Mouse (Mus musculus) common myeloid progenitor, adult 5-6 weeks (primary cell): ENCODE results near the gene Tnni3. TPM values are rescaled to one million over a fixed set of nuclear protein-coding genes. Genes with fewer than 3 reads are reported as not detected.
"Not testable (repeated sequence)": the region's sequence is repeated elsewhere in the genome, so short reads cannot be mapped to it uniquely, and the experiment has no call there.

ENCODE experiments used
- ATAC-seq: replicated peaks from 2 replicates; pipeline ENCODE4 v1.8.0; 2016; ENCODE audit warnings: low read depth, mild to moderate bottlenecking, moderate TSS enrichment, inconsistent platforms; ENCODE audit not compliant: poor library complexity, severe bottlenecking
- total RNA-seq: library from RNA; stranded (forward); fragments of 200-1000, 187-1606 nt; gene quantifications from 2 replicates; pipeline ENCODE4 v1.2.3, GENCODE M21; 2017

The Tnni3 gene
- 0.87 and 1.9 TPM in 2 replicates for total RNA-seq

DNA sequence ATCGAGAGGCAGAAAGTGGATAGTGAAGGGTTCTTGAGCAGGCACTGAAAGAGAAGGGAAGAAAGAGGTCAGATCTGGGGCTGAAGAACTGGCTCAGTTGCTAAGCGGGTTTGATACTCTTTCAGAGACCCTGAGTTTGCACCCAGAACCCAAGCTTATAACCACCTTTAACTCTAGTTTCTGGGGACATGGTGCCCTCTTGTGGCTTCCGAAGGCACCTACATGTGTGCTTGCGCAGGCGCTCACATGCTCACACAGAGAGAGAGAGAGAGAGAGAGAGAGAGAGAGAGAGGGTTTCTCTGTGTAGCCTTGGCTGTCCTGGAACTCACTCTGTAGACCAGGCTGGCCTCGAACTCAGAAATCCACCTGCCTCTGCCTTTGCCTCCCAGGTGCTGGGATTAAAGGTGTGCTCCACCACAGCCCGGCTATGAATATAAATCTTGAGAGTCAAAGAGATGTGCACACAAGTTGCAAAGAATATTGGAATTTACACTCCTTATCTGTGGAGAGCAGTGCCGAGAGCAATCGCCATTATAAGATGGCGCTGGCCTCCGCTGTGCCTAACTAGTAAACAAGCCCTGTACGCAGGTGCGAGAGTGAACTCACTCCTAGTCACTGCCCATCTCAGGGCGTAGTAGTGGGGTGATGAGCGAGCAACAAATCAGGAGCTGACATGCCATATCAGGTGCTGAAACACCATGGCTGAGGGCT lies at the start of gene Tnni3:
TSS of gene Tnni3 (minus strand) at position 18 of the 711 bp plus-strand sequence.
- ATAC-seq, result peak; percentile 62

DNA sequence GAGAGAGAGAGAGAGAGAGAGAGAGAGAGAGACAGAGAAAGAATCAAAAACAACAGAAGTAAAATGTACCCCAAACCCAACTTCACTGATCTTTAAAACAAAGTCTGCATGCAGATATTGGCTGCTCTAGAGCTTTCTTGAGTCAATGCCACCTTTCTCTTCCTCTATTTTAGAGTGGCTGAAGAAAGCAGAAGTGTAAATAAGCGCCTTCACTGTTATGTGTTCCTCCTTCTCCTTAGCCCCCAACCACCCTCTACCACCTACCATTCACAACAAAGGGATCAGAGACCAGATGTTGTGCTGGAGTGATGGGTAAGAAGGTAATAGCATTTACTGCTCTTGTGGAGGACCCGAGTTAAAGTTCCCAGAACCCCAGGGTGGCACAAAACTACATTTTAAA lies 48.3 kb upstream of the Tnni3 start:
- peak; percentile 95 for ATAC-seq

DNA sequence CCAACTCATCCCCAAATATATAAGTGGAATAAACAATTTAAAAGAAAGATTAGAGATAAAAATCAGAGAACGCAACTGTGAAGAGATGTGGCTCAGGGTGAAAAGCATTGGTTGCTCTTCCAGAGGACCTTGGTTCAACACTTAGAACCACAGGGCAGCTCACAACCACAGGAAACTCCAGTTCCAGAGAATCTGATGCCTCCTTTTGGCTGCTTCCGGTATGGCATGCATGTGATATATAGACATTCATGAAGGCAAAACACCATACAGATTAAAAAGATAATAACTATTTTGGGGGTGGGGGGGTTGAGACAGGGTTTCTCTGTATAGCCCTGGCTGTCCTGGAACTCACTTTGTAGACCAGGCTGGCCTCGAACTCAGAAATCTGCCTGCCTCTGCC lies 38.6 kb upstream of the Tnni3 start:
- no peak for ATAC-seq

DNA sequence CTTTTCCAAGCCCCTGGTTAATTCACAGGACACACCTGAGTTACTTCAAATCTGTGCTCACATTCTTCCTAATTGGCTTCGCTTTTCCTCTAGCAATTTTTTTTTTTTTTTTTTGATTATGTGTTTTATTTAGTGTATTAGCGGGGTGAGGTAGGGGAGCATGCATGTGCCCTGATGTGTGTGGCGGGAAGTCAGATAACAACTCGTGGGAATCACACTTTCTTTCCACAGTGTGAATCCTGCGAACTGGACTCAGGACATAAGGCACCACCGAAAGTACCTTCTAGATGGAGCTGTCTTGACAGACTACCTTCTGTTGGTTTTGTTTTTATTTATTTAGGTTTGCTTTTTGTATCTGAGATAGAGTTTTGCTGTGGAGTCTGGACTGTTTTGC lies 33.1 kb upstream of the Tnni3 start:
- no peak for ATAC-seq

DNA sequence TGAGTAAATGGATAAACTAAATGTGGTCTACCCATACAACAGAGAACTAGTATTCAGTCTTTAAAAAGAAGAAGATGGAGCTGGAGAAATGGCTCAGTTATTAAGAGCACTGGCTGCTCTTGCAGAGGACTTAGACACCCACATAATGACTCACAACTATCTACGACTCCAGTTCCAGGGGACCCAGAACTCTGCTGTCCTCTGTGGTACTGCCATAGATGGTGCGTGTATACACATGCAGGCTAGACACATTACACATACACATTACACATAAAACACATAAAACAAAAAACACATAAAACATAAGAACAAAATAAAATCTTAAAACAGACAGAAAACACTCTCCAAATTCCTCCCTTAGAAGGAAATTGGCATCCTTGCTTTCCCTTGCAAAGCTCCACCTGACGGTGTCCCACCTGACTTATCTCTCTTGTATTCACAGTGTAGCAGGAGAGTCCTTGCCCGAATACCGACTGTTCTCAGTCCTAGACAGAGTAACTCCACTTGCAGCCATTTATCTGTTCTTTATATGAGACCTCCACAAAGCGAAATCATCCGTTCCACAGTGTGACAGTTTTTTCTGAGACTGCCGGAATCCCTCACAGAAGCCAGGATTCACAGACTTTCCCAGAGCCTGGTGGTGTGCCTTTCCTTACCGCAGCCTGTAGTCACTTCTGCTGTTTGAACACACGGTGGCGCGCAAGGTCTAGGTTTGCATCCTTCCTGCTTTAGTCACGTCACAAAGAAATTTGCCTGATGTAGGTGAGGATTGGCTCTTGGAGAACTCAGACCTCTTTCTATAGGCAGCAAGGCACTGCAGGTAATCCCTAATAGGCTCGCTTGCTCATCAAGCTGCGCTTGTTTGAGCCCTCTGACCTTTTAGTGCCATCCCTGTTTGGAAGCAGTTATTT lies 32.5 kb upstream of the Tnni3 start:
- peak; percentile 99 for ATAC-seq

DNA sequence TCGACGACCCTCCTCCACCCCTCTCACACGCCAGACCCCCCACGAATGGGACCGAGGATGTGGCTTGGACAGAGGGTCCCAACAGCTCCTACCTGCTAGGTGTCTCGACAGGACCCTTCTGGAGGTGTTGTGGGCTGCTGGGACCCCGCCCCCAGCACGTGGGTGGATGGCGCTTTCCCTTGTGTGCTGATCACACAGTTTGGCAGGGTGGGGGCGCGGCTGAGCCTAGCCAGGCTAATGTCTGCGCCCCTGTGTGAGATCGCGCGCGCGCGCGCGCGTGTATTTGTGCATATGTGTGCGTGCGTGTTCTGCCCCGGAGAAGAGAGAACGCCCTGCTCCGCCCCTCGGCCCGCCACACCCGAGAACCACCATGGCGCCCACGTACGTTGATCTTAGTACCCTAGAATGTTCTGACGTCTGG lies 23.2 kb upstream of the Tnni3 start, which contains the start of gene Syt5:
TSS of gene Syt5 (minus strand) at position 321 of the 421 bp plus-strand sequence.
- ATAC-seq, result peak; percentile 46

DNA sequence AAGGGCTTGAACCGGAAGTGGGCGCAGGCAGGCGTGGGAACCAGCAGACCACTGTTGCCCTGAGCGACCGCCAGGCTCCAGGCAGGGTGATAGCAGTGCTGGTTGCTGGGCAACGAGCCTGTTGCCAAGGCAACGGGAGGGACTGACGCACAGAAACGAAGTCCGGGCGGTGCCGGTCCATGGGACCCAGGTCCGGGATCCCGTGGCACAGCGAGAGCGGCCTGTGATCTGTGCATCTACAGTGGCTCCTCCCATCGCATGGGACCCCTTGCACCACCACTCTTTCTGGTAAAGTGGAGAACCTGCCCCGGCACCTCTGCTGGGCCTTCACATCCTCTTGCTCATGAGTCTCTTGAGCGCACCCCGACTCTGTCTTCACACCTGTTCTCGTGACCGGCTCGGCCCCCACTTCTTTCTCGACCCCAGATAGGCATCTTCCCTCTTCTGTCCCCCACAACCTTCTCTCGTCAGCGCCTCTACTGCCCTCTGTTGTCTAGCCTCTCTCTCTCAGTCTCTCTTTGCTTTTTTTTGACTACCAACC lies 22.6 kb upstream of the Tnni3 start:
- peak; percentile 54 for ATAC-seq

DNA sequence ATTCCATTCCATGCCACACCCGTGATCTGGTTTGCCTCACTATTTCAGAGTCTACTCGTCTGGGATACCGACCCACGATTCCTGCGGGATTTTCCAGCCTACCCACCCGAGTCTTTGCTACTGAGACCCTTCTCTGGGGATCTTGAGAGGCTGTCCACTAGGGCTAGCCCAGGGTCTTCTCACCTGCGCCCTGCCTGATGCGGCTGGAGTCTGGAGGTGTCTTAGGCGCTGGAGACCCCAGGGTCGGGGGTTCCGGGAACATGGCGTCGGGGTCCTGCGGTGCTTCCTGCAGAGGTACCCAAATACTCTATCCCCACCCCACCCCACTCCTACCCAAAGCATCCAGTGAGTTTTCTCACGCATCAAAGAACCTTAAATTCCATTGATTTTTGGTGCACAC lies 22.0 kb upstream of the Tnni3 start:
- no peak for ATAC-seq

DNA sequence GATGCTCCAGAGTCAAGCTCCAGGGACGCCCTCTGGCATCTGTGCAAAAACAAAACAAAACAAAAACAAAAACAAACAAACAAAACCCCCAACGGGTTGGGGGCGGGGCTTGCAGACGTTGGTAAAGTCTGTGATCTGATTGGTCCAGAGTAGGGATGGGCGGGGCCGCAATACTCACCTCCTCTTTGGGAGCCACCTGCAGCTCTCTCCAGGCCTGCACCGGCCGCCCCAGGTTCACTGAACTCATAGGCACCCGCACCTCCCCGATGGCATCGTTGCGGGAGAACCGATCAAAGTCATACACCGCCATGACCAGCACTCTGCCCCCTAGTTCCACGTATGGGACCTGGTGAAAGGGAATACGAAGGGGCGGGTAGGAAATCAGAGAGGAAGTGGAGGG lies 18.0 kb upstream of the Tnni3 start:
- ATAC-seq, result no peak

DNA sequence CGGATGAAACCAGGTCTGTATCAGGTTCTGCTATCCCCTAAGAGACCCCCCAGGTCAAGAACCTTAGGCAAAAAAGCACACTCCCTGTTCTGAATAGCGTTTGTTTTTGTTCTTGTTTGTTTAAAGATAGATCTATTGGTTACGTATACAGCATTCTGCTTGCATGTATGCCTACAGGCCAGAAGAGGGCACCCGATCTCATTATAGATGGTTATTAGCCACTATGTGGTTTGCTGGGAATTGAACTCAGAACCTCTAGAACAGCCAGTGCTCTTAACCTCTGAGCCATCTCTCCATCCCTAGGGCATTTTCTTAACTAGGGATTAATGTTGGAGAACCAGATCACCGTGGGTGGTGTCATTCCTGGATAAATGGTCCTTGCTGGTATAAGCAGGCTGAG lies 17.3 kb upstream of the Tnni3 start:
- no peak for ATAC-seq

DNA sequence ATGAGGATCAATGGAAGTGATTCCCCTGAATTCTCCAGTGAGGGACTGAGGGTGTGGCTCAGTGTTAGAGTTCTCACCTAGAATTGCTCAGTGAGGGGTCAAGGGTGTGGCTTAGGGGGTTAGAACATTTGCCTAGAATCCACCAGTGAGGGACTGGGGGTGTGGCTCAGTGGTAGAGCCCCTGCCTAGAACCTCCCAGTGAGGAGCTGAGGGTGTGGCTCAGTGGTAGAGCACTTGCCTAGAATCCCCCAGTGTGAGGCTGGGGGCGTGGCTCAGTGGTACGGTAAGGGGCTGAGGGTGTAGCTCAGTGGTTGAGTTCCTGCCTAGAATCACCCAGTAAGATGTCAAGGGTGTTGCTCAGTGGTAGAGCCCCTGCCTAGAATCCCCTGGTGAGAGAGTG lies 15.0 kb upstream of the Tnni3 start:
- no peak for ATAC-seq

DNA sequence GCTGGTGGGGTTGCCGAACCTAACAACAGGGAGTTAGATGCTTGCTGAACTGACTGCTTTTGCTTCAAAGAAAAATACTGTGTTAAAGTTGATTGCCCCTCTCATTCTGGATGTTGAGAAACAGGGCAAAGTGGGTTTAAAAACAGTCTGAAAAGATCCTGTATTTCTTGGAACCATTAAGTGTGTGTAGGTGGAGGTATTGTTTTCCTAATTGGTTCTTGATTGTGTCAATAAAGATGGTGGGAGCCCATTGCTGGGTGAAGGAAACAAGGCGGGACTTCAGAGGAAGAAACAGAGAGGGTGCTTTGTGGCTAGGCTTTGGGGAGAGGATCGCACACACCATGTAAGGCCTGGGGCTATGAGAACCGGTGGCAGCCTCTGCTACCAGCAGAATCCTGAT lies 13.2 kb upstream of the Tnni3 start:
- no peak for ATAC-seq

DNA sequence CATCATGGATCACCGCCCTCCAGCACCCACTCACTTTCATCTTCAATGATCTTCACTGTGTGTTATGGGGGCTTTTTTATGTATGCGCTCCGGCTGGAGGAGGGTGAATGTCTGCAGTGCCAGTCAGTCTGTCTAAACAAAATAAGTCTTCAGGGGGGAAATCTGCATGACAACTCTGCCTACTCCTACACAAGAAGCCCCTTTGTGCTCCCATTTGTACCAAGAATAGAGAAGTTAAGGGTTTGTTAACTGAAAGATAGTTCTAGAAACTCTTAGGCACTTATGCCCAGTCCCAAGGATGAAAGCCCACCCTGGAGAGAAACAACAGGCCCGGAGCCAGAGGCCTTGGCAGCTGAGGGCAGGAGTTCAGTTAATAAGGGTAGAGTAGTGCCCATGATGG lies 12.3 kb upstream of the Tnni3 start:
- ATAC-seq, result no peak

DNA sequence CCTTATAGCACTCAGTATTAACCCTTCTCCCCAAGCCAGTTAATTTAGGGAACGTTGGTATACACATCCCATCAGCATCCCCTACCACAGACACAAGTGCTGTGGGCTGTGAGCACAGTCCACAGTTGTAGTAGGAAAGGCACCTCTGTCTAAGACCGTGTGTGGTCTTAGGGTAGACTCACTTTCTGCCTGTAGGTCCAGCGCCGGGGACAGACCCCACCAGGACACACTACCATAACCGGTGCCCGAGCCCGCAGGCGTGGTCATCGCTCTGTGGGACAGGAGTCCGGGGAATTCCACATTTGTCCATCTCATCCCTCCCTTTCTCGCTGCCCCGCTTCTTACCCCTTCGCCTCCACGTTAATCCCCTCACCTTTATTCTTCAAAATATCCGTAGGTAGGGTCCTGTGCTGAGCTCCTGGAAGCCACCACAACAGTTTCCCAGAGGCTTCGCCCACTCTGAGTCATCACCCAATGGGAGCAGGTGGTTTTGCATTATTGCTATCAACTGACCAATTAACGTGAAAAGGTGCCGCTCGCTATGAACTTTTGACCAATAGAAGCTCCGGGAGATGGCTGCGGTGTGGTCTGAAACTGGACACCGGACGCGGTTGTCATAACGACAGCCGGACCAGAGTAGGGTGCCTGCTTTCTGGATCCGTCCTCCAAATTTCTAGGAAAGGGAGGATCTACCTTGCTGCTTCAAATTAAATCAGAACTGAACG lies 8.1 kb upstream of the Tnni3 start, which contains the start of gene Dnaaf3:
TSS of gene Dnaaf3 (minus strand) at position 449 of the 725 bp plus-strand sequence.
- peak; percentile 80 for ATAC-seq

DNA sequence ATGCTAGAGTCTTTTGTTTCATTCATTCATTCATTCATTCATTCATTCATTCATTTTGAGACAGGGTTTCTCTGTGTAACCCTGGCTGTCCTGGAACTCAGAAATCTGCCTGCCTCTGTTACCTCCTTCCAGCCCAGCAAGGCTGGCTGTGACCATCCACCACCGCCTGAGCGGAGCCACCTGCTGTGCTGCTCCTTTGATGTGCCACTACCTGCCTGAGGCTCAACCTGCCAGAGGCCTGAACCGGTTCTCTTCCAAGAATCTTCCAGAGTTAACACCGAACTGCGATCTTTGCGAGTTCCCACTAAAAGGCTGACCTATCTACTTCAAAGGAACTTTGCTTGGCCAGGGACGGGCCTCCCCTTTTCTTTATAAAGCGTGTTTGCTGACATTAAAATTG lies 6.1 kb upstream of the Tnni3 start:
- ATAC-seq, result not testable (repeated sequence)

DNA sequence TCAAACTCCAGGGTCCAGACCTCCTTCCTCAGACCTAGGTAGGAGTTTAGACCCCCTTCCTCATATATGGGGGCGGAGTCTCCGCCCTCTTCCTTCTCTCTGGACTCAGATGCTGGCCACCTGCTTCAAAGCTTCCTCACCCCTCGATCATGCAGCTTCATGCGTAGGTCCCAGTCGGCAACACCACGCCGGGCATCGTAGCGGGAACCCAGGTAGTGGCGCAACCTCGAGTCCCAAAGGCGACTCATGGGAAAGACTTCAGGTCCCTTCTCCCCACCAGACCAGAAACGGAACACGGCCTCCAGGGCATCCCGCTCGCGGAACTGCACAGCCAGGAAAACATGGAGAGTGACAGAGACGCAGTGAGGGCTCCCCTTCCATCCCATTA lies 3.3 kb upstream of the Tnni3 start:
- 0 out of 2 replicates have a peak, but pooled peaks have one; percentile 9 for ATAC-seq

DNA sequence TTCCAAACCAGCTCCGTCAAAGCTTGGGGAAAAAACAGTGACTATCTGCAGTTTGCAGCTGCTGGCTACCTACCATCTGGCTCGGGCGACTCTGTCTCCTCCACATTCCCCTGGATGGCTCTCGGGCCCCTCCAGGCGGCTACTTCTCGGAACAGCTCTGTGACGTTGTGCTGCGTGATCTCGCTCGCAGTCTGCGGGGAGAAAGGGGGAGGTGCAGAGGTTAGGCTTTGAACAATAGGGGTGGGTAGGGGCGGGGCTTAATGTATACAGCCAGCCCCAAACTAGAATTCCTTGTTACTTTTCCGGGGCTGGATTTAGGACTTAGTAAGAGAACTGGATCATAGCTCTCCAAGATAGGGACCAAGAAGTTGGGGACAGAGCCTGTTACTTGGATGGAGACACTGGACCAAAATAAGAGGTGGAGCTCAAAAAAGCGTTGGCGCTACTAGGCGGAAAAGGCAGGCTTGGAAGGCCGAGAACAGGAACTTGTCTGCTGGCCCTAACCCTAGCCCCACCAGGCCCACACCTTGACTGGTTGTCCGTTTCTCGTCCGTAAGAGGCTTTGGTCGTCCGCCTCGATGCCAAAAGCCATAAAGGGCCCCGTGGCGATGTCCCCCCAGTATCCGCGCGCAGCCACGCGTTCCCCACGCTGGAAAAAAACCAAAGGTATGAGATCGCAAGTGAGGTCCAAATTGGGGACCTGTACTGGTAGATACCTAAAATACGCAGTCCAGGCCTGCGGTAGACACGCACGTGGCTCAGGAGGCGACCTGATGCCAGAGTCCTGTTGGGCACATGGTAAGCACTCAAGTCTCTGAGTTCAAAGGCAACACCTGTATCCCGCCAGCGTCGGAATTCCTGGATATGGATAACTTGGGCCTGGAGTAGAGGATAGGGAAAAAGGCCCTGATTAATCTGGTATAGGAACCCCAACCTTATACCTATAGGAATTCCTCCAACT lies 2.6 kb upstream of the Tnni3 start:
- ATAC-seq, result peak; percentile 92

DNA sequence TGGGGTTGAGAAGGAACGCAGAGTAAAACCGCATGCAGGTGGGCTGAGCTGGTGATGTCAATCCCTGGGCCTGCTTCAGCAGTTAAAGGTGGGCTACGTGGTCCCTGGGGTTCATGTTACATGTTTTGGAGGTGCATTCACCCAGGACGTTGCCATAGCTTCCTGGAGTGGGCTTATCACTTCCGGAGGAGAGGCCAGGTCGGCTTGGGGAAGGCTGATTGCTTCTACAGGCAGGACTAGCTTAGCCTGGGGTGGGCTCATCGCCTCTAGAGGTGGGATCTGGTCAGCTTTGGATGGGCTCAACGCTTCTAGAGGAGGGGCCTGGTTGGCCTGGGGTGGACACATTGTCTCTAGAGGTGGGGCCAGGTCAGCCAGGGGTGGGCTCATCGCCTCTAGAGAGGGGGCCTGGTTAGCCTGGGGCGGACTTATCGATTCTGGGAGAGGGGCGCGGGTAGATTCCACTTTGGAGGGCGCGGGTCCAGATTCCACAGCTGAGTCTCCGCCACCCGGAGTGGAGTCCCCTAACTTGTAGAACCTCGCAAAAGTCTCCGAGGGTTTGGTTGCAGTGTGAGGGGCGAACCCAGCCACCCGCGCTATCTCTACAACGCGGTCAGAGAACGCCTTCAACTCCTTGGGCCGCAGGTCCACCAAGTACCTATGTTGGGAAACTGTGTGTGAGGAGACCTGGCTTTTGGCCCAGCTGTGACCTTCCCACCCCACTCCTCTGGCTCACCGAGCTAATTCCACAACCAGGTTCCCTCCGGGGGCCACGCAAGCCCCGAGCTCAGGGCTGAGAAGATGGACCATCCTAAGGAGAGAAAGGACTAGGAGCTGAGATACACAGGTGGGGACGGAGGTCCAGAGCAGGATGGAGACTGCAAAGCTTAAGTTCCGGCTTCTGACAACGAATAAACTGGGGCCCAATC lies 561 bp downstream of the Tnni3 start:
- no peak for ATAC-seq
